Mouse (Mus musculus): Measurements from ENCODE around the gene Zfp281. TPM values are rescaled to one million over a fixed set of nuclear protein-coding genes. Genes with fewer than 3 reads are reported as not detected.

Zfp281 gene
- 2.0 and 4.3 TPM in 2 replicates for polyA plus RNA-seq (2012; rRNA removed; ENCODE audit: low replicate concordance)

DNA sequence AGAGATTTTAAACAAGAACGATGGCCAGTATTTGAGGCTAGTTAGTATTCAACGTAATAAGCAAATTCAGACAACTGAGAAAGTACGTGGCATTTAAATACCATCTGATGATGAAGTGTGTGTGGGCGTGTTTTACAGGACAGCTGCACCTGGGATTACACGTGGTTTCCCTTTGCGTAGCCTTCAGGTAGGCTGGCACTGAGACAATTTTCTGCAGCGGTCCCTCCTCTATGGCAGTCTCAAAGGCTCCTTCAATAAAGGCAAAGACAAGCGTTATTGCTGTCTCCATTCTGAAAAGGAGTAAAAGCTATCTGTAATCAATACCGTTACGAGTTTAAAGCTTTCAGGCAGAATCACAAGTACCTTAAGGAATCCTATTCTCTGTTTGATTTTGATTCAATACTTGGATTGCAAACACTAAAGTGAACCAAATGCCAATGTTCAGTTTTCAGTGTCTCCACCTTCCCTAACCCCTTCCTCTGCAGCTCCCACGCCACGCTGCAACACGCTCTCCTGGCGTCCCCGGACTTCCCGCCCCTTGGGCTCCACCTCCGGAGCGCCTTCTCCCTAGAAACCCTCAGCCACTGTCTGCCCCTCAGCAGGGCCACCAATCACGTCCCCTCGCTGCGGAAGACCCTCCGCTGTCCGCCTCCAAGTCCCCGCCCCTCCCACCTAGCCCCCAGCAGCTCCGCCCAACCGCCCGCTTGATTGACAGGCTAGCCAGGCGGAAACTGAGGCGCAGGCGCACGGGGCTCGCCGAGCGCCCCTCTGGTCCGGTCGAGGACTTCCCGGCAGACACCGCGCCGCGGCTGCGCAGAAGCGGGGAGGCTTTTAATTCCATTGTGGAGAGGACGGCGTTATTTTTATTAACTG lies at the start of gene Zfp281:
Zfp281 (plus strand) TSS at position 756 of the 873 bp plus-strand sequence.

Other genes with a start within 250 kb of the Zfp281 start
- 4.7 and 5.9 TPM in 2 replicates for gene Ddx59, start 209.6 kb upstream of the Zfp281 start, polyA plus RNA-seq (2012; rRNA removed; ENCODE audit: low replicate concordance)
- 0.09 and 0.49 TPM in 2 replicates for gene Kif14, start 158.6 kb upstream of the Zfp281 start, polyA plus RNA-seq (2012; rRNA removed; ENCODE audit: low replicate concordance)